Mouse (Mus musculus): ENCODE measurements at regions not wholly inside any gene's neighbourhood (a gene's known extent, or its start where the extent isn't known, plus 50 kb on each side); places are given as distances from the start of the nearest gene placed in this dataset.

GRCm38 (mm10) chr12:9251772-9252171 is 222.0 kb downstream of the Ttc32 start:
- Histone ChIP-seq H3K27ac (ENCODE audit: low read depth, low read length) (no peak overlapping the region), H3K36me3 (ENCODE audit: control insufficient read depth, insufficient read depth, low read length) (no peaks in the 10 kb centered on the region), H3K4me2 (ENCODE audit: low read length) (no peak overlapping the region), H3K27me3 (replicated peaks; ENCODE audit: control insufficient read depth, insufficient read depth, low read length) (no peaks in the 10 kb centered on the region), H3K4me3 (ENCODE audit: low read length) (no peak overlapping the region), H3K4me1 (ENCODE audit: control insufficient read depth, insufficient read depth, low read depth, low read length) (no peaks in the 10 kb centered on the region), H3K9me3 (ENCODE audit: control insufficient read depth, low read length) (no peaks in the 10 kb centered on the region), H3K9ac (ENCODE audit: low read depth, low read length) (no peak overlapping the region)
- WGBS, result 28% methylated on average over 5 of the region's 5 CpGs
- ATAC-seq, result no peak

GRCm38 (mm10) chr12:9253306-9254074 is 223.7 kb downstream of the Ttc32 start:
- H3K9me3 ChIP-seq (ENCODE audit: control insufficient read depth, low read length), result no peaks in the 10 kb centered on the region
- 36% methylated on average over 19 of the region's 19 CpGs for WGBS
- no peak overlapping the region for H3K4me3 ChIP-seq (ENCODE audit: low read length)
- H3K4me2 ChIP-seq (ENCODE audit: low read length), result no peak overlapping the region
- H3K36me3 ChIP-seq (ENCODE audit: control insufficient read depth, insufficient read depth, low read length), result no peaks in the 10 kb centered on the region
- ATAC-seq, result no peak
- H3K27me3 ChIP-seq (replicated peaks; ENCODE audit: control insufficient read depth, insufficient read depth, low read length), result no peaks in the 10 kb centered on the region
- no peak overlapping the region for H3K27ac ChIP-seq (ENCODE audit: low read depth, low read length)
- no peak overlapping the region for H3K9ac ChIP-seq (ENCODE audit: low read depth, low read length)
- no peaks in the 10 kb centered on the region for H3K4me1 ChIP-seq (ENCODE audit: control insufficient read depth, insufficient read depth, low read depth, low read length)

- no peaks in the 10 kb centered on the region for H3K27me3 ChIP-seq (replicated peaks; ENCODE audit: control insufficient read depth, insufficient read depth, low read length)
- H3K4me2 ChIP-seq (ENCODE audit: low read length), result no peak overlapping the region
- H3K36me3 ChIP-seq (ENCODE audit: control insufficient read depth, insufficient read depth, low read length), result no peaks in the 10 kb centered on the region
- H3K4me3 ChIP-seq (ENCODE audit: low read length), result no peak overlapping the region
- no peaks in the 10 kb centered on the region for H3K9me3 ChIP-seq (ENCODE audit: control insufficient read depth, low read length)
- H3K4me1 ChIP-seq (ENCODE audit: control insufficient read depth, insufficient read depth, low read depth, low read length), result no peaks in the 10 kb centered on the region
- ATAC-seq, result no peak
- no peak overlapping the region for H3K27ac ChIP-seq (ENCODE audit: low read depth, low read length)
- whole genome bisulfite sequencing, result 42% methylated on average over 6 of the region's 6 CpGs
- no peak overlapping the region for H3K9ac ChIP-seq (ENCODE audit: low read depth, low read length)
Measured at GRCm38 (mm10) chr12:9254301-9254860, 224.6 kb downstream of the Ttc32 start.

GRCm38 (mm10) chr12:9255661-9256486 is 226.1 kb downstream of the Ttc32 start:
- Histone ChIP-seq H3K36me3 (ENCODE audit: control insufficient read depth, insufficient read depth, low read length) (no peaks in the 10 kb centered on the region), H3K4me1 (ENCODE audit: control insufficient read depth, insufficient read depth, low read depth, low read length) (no peaks in the 10 kb centered on the region), H3K4me3 (ENCODE audit: low read length) (no peak overlapping the region), H3K27ac (ENCODE audit: low read depth, low read length) (no peak overlapping the region), H3K27me3 (replicated peaks; ENCODE audit: control insufficient read depth, insufficient read depth, low read length) (no peaks in the 10 kb centered on the region), H3K4me2 (ENCODE audit: low read length) (no peak overlapping the region), H3K9me3 (ENCODE audit: control insufficient read depth, low read length) (no peaks in the 10 kb centered on the region), H3K9ac (ENCODE audit: low read depth, low read length) (no peak overlapping the region)
- WGBS, result 54% methylated on average over 10 of the region's 10 CpGs
- peak; percentile 66; the same call in 1 of the 2 replicates for ATAC-seq

GRCm38 (mm10) chr12:9256487-9256820 is 226.7 kb downstream of the Ttc32 start:
- 0 out of 2 replicates have a peak, but pooled peaks have one; percentile 15 for ATAC-seq
- H3K9ac ChIP-seq (ENCODE audit: low read depth, low read length), result no peak overlapping the region
- H3K27me3 ChIP-seq (replicated peaks; ENCODE audit: control insufficient read depth, insufficient read depth, low read length), result no peaks in the 10 kb centered on the region
- H3K36me3 ChIP-seq (ENCODE audit: control insufficient read depth, insufficient read depth, low read length), result no peaks in the 10 kb centered on the region
- H3K4me3 ChIP-seq (ENCODE audit: low read length), result no peak overlapping the region
- H3K4me1 ChIP-seq (ENCODE audit: control insufficient read depth, insufficient read depth, low read depth, low read length), result no peaks in the 10 kb centered on the region
- H3K9me3 ChIP-seq (ENCODE audit: control insufficient read depth, low read length), result no peaks in the 10 kb centered on the region
- no peak overlapping the region for H3K27ac ChIP-seq (ENCODE audit: low read depth, low read length)
- H3K4me2 ChIP-seq (ENCODE audit: low read length), result no peak overlapping the region

GRCm38 (mm10) chr12:9258221-9258620 is 228.4 kb downstream of the Ttc32 start:
- Histone ChIP-seq H3K4me2 (ENCODE audit: low read length) (no peak overlapping the region), H3K9me3 (ENCODE audit: control insufficient read depth, low read length) (no peaks in the 10 kb centered on the region), H3K9ac (ENCODE audit: low read depth, low read length) (no peak overlapping the region), H3K4me1 (ENCODE audit: control insufficient read depth, insufficient read depth, low read depth, low read length) (no peaks in the 10 kb centered on the region), H3K36me3 (ENCODE audit: control insufficient read depth, insufficient read depth, low read length) (no peaks in the 10 kb centered on the region), H3K27me3 (replicated peaks; ENCODE audit: control insufficient read depth, insufficient read depth, low read length) (no peaks in the 10 kb centered on the region), H3K4me3 (ENCODE audit: low read length) (no peak overlapping the region), H3K27ac (ENCODE audit: low read depth, low read length) (no peak overlapping the region)
- 67% methylated on average over 1 of the region's 1 CpGs for WGBS
- ATAC-seq, result no peak

- Histone ChIP-seq H3K4me1 (ENCODE audit: control insufficient read depth, insufficient read depth, low read depth, low read length) (no peaks in the 10 kb centered on the region), H3K27ac (ENCODE audit: low read depth, low read length) (no peak overlapping the region), H3K4me2 (ENCODE audit: low read length) (no peak overlapping the region), H3K27me3 (replicated peaks; ENCODE audit: control insufficient read depth, insufficient read depth, low read length) (no peaks in the 10 kb centered on the region), H3K4me3 (ENCODE audit: low read length) (no peak overlapping the region), H3K9ac (ENCODE audit: low read depth, low read length) (no peak overlapping the region), H3K36me3 (ENCODE audit: control insufficient read depth, insufficient read depth, low read length) (no peaks in the 10 kb centered on the region), H3K9me3 (ENCODE audit: control insufficient read depth, low read length) (no peaks in the 10 kb centered on the region)
- WGBS, result 45% methylated on average over 6 of the region's 6 CpGs
- ATAC-seq, result no peak
Measured at GRCm38 (mm10) chr12:9261662-9262061, 231.9 kb downstream of the Ttc32 start.

GRCm38 (mm10) chr12:9266221-9266620 is 236.4 kb downstream of the Ttc32 start:
- Histone ChIP-seq H3K4me2 (ENCODE audit: low read length) (no peak overlapping the region), H3K27me3 (replicated peaks; ENCODE audit: control insufficient read depth, insufficient read depth, low read length) (no peaks in the 10 kb centered on the region), H3K9me3 (ENCODE audit: control insufficient read depth, low read length) (no peaks in the 10 kb centered on the region), H3K27ac (ENCODE audit: low read depth, low read length) (no peak overlapping the region), H3K36me3 (ENCODE audit: control insufficient read depth, insufficient read depth, low read length) (no peaks in the 10 kb centered on the region), H3K9ac (ENCODE audit: low read depth, low read length) (no peak overlapping the region), H3K4me1 (ENCODE audit: control insufficient read depth, insufficient read depth, low read depth, low read length) (no peaks in the 10 kb centered on the region), H3K4me3 (ENCODE audit: low read length) (no peak overlapping the region)
- ATAC-seq, result no peak
- WGBS, result 84% methylated on average over 4 of the region's 4 CpGs

GRCm38 (mm10) chr12:9271484-9271883 is 241.7 kb downstream of the Ttc32 start:
- no peaks in the 10 kb centered on the region for H3K27me3 ChIP-seq (replicated peaks; ENCODE audit: control insufficient read depth, insufficient read depth, low read length)
- no peak overlapping the region for H3K27ac ChIP-seq (ENCODE audit: low read depth, low read length)
- H3K4me3 ChIP-seq (ENCODE audit: low read length), result no peak overlapping the region
- no peak overlapping the region for H3K9ac ChIP-seq (ENCODE audit: low read depth, low read length)
- H3K4me2 ChIP-seq (ENCODE audit: low read length), result no peak overlapping the region
- no peaks in the 10 kb centered on the region for H3K36me3 ChIP-seq (ENCODE audit: control insufficient read depth, insufficient read depth, low read length)
- WGBS, result 90% methylated on average over 2 of the region's 2 CpGs
- no peaks in the 10 kb centered on the region for H3K4me1 ChIP-seq (ENCODE audit: control insufficient read depth, insufficient read depth, low read depth, low read length)
- ATAC-seq, result no peak
- no peaks in the 10 kb centered on the region for H3K9me3 ChIP-seq (ENCODE audit: control insufficient read depth, low read length)
